Mouse (Mus musculus) adrenal gland, adult 2 months (tissue): ENCODE data around the gene Surf2. TPM values are rescaled to one million over a fixed set of nuclear protein-coding genes. Genes with fewer than 3 reads are reported as not detected.
A peak's percentile ranks its signal among the peaks of the same experiment; 100 is the strongest.

Experiments used
- DNase-seq: peaks from one replicate; pipeline ENCODE4 v3.0.0; 2021
- polyA plus RNA-seq: library from polyadenylated mRNA; depleted of rRNA; stranded (reverse); fragments of >200 nt; gene quantifications from 2 replicates; pipeline ENCODE4 v1.2.3, GENCODE M21; 2012
- total RNA-seq, 2 experiments: library from RNA; stranded (reverse); gene quantifications; 2 replicates each; pipeline ENCODE4 v1.2.3; 2021

Gene Surf2
- total and polyA plus RNA-seq, 3 experiments = 28.5 to 47.9 (median 38.4) TPM

DNA sequence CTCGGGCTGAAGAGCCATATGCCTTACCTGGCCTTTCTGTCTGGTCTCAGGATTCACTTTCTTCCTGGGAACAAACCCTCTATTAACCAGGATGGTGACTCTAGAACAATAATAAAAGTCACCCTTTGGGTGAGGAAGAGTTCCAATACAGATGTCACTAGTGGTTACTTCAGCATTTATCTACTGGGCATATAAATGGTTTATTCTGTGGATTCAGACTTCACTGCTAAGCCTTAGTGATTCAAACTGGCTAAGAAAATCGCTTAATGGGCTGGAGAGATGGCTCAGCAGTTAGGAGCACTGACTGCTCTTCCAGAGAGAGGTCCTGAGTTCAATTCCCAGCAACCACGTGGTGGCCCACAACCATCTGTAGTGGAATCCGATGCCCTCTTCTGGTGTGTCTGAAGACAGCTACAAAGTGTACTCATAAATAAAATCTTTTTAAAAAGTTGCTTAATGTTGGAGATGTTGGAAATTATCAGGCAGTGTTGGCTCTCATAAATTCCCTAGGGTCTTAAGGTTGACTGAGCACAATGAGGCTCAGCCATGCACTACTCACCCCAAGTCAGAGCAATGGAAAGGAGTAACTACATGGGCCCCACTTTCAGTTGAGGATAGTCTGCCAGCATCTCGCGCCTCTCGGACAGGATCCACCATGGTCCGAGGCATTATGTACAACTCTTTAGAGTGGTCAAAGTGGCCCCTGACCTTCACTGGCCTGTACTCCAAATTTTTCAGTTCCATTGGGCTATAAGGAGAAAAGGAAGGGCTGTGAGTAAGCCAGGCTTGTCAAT lies 1.8 kb upstream of the Surf2 start:
- no peak for DNase-seq

DNA sequence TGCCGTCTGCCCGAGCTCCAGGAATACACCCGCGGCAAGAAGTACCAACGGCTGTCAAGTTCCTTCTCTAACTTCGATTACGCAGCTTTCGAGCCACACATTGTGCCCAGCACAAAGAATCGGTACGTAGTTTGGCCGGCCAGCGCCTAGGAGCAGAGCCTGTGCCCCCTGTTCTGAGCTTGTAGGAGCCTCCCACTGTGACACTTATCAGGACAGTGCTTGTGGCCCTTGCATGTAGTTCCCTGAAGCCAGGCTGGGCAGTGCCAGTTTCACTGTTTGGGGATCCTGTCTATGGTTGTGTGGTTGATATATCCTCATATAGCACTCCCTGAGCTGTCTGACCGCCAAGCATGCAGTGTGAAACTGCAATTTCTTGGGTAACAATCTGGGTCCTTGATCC lies 571 bp downstream of the Surf2 start:
- no peak for DNase-seq

- DNase-seq = peak; percentile 56
Observed at GRCm38 (mm10) chr2:26919684-26920083, 3.5 kb downstream of the Surf2 start.

DNA sequence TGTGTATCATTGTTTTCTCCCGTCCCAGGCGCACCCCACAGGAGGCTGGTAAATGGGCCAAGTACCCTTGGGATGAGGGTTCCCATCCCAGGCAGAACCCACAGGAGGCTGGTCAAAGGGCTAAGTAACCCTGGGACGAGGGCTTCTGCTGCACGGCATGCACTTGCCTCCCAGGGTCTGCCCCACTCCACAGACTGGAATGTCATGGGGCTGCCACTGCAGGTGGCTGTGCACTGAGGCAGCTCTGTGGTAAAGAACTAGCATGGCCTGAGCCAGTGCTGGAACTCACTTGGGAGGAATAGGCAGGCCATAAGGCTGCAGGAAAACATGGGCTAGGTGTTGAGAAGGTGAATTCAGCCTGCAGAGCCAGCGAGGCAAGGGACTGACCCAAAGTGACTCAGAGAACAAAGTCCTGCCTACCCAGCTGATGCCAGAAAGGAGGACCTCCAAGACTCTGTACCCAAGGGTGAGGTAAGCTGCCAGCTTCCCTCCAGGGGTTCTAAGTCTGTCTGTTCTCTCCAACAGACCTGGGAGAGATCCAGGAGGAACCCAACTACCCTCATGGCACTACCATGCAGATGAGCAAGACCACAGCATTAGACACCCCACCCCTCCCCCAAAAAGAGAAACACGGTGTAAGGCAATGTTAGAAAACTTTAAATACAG lies 4.2 kb downstream of the Surf2 start:
- DNase-seq = no peak

GRCm38 (mm10) chr2:26921784-26922183 lies 5.6 kb downstream of the Surf2 start:
- peak; percentile 84 for DNase-seq

- DNase-seq = peak; percentile 47
Observed at GRCm38 (mm10) chr2:26927745-26928476, 11.7 kb downstream of the Surf2 start.

- peak; percentile 78 for DNase-seq
Observed at GRCm38 (mm10) chr2:26930390-26930789, 14.2 kb downstream of the Surf2 start.

DNA sequence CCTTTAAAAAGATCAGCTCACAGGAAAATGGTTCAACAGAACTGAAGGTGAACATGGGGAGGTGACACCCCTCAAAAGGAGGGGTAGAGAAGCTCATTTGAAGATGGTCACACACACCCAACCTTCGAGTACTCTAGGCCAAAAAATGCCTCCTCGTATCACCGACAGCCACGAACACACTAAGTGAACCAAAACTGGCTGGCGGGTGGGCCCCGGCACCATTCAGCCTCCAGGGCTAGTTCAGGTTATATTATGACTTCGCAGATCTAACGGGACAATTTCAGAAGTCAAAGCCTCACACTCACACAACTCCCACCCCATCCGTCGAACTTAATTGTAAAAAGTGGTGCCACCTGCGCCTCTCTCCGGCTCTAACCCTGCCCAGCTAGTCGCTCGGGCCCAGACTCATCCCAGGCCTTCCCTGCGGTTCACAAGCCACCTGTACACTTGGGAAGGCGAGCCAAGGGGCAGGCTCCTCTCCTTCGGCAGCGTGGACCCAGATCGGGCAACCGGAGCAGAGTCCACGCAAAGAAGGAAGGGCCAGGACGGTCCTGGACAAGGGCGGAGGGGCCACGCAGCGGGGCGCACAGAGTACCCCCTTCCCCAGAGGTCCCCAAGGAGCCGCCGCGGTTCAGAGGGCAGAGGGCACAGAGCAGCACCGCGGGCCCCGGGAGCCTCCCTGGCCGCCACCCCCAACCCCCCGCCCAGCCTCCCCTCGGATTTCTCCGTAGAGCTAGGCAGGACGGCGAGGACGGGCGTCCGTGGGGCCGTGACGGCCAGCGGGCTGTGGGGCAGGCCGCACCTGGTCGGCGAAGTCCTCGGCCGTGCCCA lies 16.5 kb downstream of the Surf2 start:
- no peak for DNase-seq

DNA sequence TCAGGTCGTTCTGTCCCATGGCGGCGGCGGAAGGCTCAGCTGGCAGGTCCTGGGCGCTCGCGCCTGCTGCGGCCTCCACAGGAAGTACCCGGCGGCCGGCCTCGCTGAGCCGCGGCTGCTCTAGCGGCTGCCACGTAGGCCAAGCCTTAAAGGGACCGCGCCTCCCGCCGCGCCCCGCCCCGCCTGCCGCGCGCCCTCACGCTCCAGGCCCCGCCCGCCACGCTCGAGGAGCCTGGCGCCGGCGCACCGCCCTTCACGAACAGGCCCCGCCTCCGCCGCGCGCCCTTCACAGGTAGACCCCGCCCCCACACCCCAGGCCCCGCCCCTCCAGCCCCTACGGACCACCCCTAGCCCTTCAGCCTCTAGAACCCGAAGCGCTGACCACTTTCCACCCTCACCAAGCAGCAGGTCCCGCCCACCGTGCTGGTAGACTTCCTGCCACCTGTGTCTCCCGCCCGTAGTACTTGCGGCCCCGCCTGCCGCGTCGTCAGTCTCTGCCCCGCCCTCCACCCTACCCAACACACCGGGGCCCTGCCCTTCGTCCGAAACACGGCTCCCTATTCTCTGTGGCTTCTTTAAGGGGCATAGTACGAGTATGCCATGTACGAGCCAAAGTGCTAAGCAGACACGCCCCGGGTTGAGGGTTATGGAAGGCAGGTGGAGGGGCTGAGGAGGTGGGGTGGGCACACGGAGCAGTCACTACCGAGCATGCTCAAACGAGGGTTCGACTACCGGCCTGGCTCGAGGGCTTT lies 17.3 kb downstream of the Surf2 start, which contains the start of the genes Surf4 and Stkld1:
Surf4 (minus strand) TSS at position 625 of the 752 bp plus-strand sequence.
Stkld1 (plus strand) TSS at position 744 of the 752 bp plus-strand sequence.
- peak; percentile 97 for DNase-seq

DNA sequence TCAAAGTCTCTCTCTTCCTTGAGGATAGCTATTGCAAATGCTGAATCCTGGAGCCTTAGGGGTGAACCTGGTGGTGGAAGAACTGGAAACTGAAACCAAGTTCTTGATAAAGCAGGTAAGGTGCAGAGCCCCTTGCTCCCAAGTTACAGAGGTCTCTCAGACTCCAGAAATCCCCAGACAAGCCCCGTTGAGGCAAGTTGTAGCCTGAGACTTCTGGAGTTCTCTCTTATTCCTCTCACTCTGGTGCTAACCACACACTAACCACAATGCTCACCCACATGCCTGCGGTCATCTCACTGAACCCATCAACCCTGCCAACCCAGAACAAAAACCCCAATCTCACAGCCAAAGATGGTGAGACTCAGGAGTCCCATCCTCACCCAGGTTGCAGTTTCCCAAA lies 19.1 kb downstream of the Surf2 start:
- DNase-seq = no peak

GRCm38 (mm10) chr2:26936425-26936824 lies 20.3 kb downstream of the Surf2 start:
- no peak for DNase-seq

- no peak for DNase-seq
Observed at GRCm38 (mm10) chr2:26941539-26941938, 25.4 kb downstream of the Surf2 start.

- no peak for DNase-seq
Observed at GRCm38 (mm10) chr2:26943253-26943652, 27.1 kb downstream of the Surf2 start.

DNA sequence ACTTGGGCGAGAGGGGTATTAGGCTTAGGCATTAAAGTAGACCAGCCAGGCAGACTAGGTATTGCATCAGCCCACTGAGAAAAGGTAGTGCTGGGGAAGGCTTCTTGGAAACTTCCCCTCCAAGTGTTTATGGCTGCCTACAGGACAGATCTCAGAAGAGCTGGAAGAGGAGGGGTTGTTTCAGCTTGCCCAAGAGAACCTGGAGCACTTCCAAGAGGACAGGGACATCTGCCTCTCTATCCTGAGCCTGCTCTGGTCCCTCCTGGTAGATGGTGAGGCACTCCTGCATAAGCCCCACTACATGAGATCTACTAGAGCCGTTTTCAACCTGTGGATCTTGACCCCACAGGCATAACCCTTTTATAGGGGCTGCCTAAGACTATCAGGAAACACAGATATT lies 34.2 kb downstream of the Surf2 start:
- no peak for DNase-seq

DNA sequence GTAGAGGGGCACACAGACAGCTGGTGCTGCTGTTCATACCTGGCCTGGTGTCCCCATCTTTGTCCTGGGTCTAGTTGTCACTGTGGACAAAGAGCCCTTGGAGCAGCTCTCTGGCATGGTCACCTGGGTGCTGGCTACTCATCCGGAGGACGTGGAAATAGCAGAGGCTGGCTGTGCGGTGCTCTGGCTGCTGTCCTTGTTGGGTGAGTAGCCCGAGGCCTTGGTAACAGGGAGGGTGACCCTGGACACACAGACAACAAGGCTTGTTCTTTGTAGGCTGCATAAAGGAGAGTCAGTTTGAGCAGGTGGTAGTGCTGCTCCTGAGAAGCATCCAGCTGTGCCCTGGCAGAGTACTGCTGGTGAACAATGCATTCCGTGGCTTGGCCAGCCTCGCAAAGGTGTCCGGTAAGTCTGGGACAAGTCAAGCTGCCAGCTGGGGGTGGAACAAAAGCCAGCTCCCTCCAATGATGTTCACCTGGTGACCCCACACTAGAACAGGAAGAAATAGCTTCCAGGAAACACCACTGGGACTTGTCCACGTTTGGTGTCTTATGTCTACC lies 35.3 kb downstream of the Surf2 start:
- peak; percentile 56 for DNase-seq

GRCm38 (mm10) chr2:26952193-26952592 lies 36.0 kb downstream of the Surf2 start:
- no peak for DNase-seq

- no peak for DNase-seq
Observed at GRCm38 (mm10) chr2:26952866-26953265, 36.7 kb downstream of the Surf2 start.

- DNase-seq = no peak
Observed at GRCm38 (mm10) chr2:26954735-26955395, 38.7 kb downstream of the Surf2 start.

- DNase-seq = no peak
Observed at GRCm38 (mm10) chr2:26956811-26957487, 40.8 kb downstream of the Surf2 start.

DNA sequence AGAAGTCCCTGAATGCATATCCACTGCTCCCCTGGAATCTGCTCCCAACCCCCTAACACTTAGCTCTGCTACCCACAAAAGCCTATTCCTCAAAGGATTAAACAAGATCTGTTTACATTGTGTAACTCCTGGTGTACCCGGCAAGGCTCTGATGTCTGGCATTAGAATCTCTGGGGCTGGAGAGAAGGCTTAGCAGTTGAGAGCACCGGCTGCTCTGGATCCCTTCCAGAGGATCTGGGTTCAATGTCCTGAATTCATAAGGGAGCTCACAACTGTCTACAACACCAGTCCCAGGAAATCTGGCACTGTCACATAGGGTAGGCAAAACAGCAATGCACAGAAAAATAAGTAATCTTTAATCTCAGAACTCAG lies 41.3 kb downstream of the Surf2 start:
- no peak for DNase-seq
